Mouse (Mus musculus) forebrain, embryonic 14.5 days (tissue): ENCODE measurements at regions not wholly inside any gene's neighbourhood (a gene's known extent, or its start where the extent isn't known, plus 50 kb on each side); places are given as distances from the start of the nearest gene placed in this dataset.

Experiments used
- ATAC-seq: fragments of 200-750 bp; cut with Nextera tagmentation; 2 replicates; pipeline ENCODE4 v1.8.0; 2017; ENCODE audit warnings: mild to moderate bottlenecking, moderate library complexity
- DNase-seq: peaks from one replicate; pipeline ENCODE4 v3.0.0-alpha.2; 2015; ENCODE audit warnings: low spot score
- H3K27ac ChIP-seq: fragments of 300-500 bp; sonication (generic); 2 replicates; pipeline ENCODE4 v1.5.1; 2014; ENCODE audit warnings: low read depth, mild to moderate bottlenecking, control low read depth, low read length, moderate library complexity
- H3K27me3 ChIP-seq: fragments of 300-500 bp; sonication (generic); replicated peaks from 2 replicates; pipeline ENCODE4 v1.6.1; 2014; ENCODE audit warnings: low read length, control low read depth, mixed read lengths; ENCODE audit not compliant: control insufficient read depth, insufficient read depth
- H3K36me3 ChIP-seq: fragments of 300-500 bp; sonication (generic); 2 replicates; pipeline ENCODE4 v1.6.1; 2014; ENCODE audit warnings: low read length, control low read depth; ENCODE audit not compliant: control insufficient read depth, insufficient read depth
- H3K4me1 ChIP-seq: fragments of 300-500 bp; sonication (generic); 2 replicates; pipeline ENCODE4 v1.6.1; 2014; ENCODE audit warnings: antibody characterized with exemption, low read length, control low read depth; ENCODE audit not compliant: control insufficient read depth, insufficient read depth
- H3K4me2 ChIP-seq: fragments of 300-500 bp; sonication (generic); 2 replicates; pipeline ENCODE4 v1.6.1; 2014; ENCODE audit warnings: mild to moderate bottlenecking, control low read depth, low read length
- H3K4me3 ChIP-seq: fragments of 300-500 bp; sonication (generic); 2 replicates; pipeline ENCODE4 v1.5.1; 2014; ENCODE audit warnings: low read depth, low read length, control low read depth
- H3K9ac ChIP-seq: fragments of 300-500 bp; sonication (generic); 2 replicates; pipeline ENCODE4 v1.6.1; 2014; ENCODE audit warnings: mild to moderate bottlenecking, low read length, control low read depth, moderate library complexity
- H3K9me3 ChIP-seq: fragments of 300-500 bp; sonication (generic); replicated peaks from 2 replicates; pipeline ENCODE4 v1.6.1; 2016; ENCODE audit warnings: low read length, control low read depth, mixed read lengths; ENCODE audit not compliant: control insufficient read depth
- WGBS: fragments of 180-500 bp; shearing (Covaris S2); extraction: QIAGEN DNeasy Blood & Tissue Kit; methylation state at CpG from one replicate; pipeline ENCODE4 v1.1.7; 2014; 5-methylcytosine and 5-hydroxymethylcytosine counted together

- ATAC-seq (no peak), DNase-seq (peak; percentile 16)
- Histone ChIP-seq H3K9me3 (no peaks in the 10 kb centered on the region), H3K27me3 (no peaks in the 10 kb centered on the region), H3K9ac (no peak overlapping the region), H3K4me2 (no peak overlapping the region), H3K36me3 (no peaks in the 10 kb centered on the region), H3K4me1 (no peaks in the 10 kb centered on the region), H3K4me3 (no peak overlapping the region), H3K27ac (no peak overlapping the region)
- WGBS: 87% methylated on average over 9 of the region's 9 CpGs
These were observed 482.0 kb downstream of the Plekhb2 start for GRCm38 (mm10) chr1:35331602-35332339.

GRCm38 (mm10) chr1:35332340-35332684 lies 482.5 kb downstream of the Plekhb2 start:
- no peaks in the 10 kb centered on the region for H3K36me3 ChIP-seq
- no peak overlapping the region for H3K4me3 ChIP-seq
- H3K27me3 ChIP-seq: no peaks in the 10 kb centered on the region
- no peak overlapping the region for H3K27ac ChIP-seq
- WGBS: 96% methylated on average over 2 of the region's 2 CpGs
- no peak for DNase-seq
- H3K9me3 ChIP-seq: no peaks in the 10 kb centered on the region
- H3K9ac ChIP-seq: no peak overlapping the region
- no peak overlapping the region for H3K4me2 ChIP-seq
- no peaks in the 10 kb centered on the region for H3K4me1 ChIP-seq
- ATAC-seq: no peak

GRCm38 (mm10) chr1:35337647-35338046 lies 487.9 kb downstream of the Plekhb2 start:
- Histone ChIP-seq H3K4me1 (no peaks in the 10 kb centered on the region), H3K36me3 (no peaks in the 10 kb centered on the region), H3K4me3 (no peak overlapping the region), H3K9me3 (no peaks in the 10 kb centered on the region), H3K4me2 (no peak overlapping the region), H3K27ac (no peak overlapping the region), H3K9ac (no peak overlapping the region), H3K27me3 (no peaks in the 10 kb centered on the region)
- WGBS: 92% methylated on average over 3 of the region's 3 CpGs
- no peak for ATAC-seq
- DNase-seq: no peak

GRCm38 (mm10) chr1:35338184-35338583 lies 488.4 kb downstream of the Plekhb2 start:
- no peak overlapping the region for H3K27ac ChIP-seq
- H3K4me1 ChIP-seq: no peaks in the 10 kb centered on the region
- H3K9me3 ChIP-seq: no peaks in the 10 kb centered on the region
- no peaks in the 10 kb centered on the region for H3K36me3 ChIP-seq
- no peak overlapping the region for H3K9ac ChIP-seq
- DNase-seq: peak; percentile 7
- H3K4me3 ChIP-seq: no peak overlapping the region
- 83% methylated on average over 3 of the region's 3 CpGs for WGBS
- no peaks in the 10 kb centered on the region for H3K27me3 ChIP-seq
- ATAC-seq: no peak
- no peak overlapping the region for H3K4me2 ChIP-seq

GRCm38 (mm10) chr1:35344539-35344938 lies 494.8 kb downstream of the Plekhb2 start:
- H3K9ac ChIP-seq: no peak overlapping the region
- H3K9me3 ChIP-seq: no peaks in the 10 kb centered on the region
- no peaks in the 10 kb centered on the region for H3K27me3 ChIP-seq
- H3K27ac ChIP-seq: no peak overlapping the region
- no peak overlapping the region for H3K4me2 ChIP-seq
- H3K4me1 ChIP-seq: no peaks in the 10 kb centered on the region
- H3K4me3 ChIP-seq: no peak overlapping the region
- H3K36me3 ChIP-seq: no peaks in the 10 kb centered on the region
- ATAC-seq (no peak), DNase-seq (no peak)
- 55% methylated on average over 1 of the region's 1 CpGs for WGBS

- ATAC-seq: no peak
- H3K27ac ChIP-seq: no peak overlapping the region
- H3K9me3 ChIP-seq: no peaks in the 10 kb centered on the region
- DNase-seq: no peak
- H3K4me2 ChIP-seq: no peak overlapping the region
- no peaks in the 10 kb centered on the region for H3K4me1 ChIP-seq
- 75% methylated on average over 4 of the region's 4 CpGs for WGBS
- H3K4me3 ChIP-seq: no peak overlapping the region
- no peaks in the 10 kb centered on the region for H3K27me3 ChIP-seq
- no peak overlapping the region for H3K9ac ChIP-seq
- H3K36me3 ChIP-seq: no peaks in the 10 kb centered on the region
These were observed 498.5 kb downstream of the Plekhb2 start for GRCm38 (mm10) chr1:35348294-35348693.

GRCm38 (mm10) chr1:35358981-35359380 lies 509.2 kb downstream of the Plekhb2 start:
- Histone ChIP-seq H3K9ac (no peak overlapping the region), H3K9me3 (no peaks in the 10 kb centered on the region), H3K4me1 (no peaks in the 10 kb centered on the region), H3K36me3 (no peaks in the 10 kb centered on the region), H3K4me2 (no peak overlapping the region), H3K27me3 (no peaks in the 10 kb centered on the region), H3K27ac (no peak overlapping the region), H3K4me3 (no peak overlapping the region)
- 13% methylated on average over 5 of the region's 5 CpGs for WGBS
- DNase-seq (no peak), ATAC-seq (no peak)

GRCm38 (mm10) chr1:35361465-35361864 lies 511.7 kb downstream of the Plekhb2 start:
- Histone ChIP-seq H3K27ac (no peak overlapping the region), H3K36me3 (no peaks in the 10 kb centered on the region), H3K27me3 (no peaks in the 10 kb centered on the region), H3K4me1 (no peaks in the 10 kb centered on the region), H3K9me3 (no peaks in the 10 kb centered on the region), H3K4me3 (no peak overlapping the region), H3K9ac (no peak overlapping the region), H3K4me2 (no peak overlapping the region)
- peak; percentile 5 for DNase-seq
- 90% methylated on average over 3 of the region's 3 CpGs for WGBS
- ATAC-seq: no peak

- H3K9me3 ChIP-seq: no peaks in the 10 kb centered on the region
- peak; percentile 8 for DNase-seq
- no peak for ATAC-seq
- H3K27me3 ChIP-seq: no peaks in the 10 kb centered on the region
- H3K27ac ChIP-seq: no peak overlapping the region
- WGBS: 64% methylated on average over 3 of the region's 3 CpGs
- H3K36me3 ChIP-seq: no peaks in the 10 kb centered on the region
- no peak overlapping the region for H3K4me3 ChIP-seq
- no peaks in the 10 kb centered on the region for H3K4me1 ChIP-seq
- no peak overlapping the region for H3K4me2 ChIP-seq
- no peak overlapping the region for H3K9ac ChIP-seq
These were observed 513.1 kb downstream of the Plekhb2 start for GRCm38 (mm10) chr1:35362836-35363235.
